Mouse (Mus musculus) limb, embryonic 10.5 days (tissue): ENCODE data around the gene Fstl3. TPM values are rescaled to one million over a fixed set of nuclear protein-coding genes. Genes with fewer than 3 reads are reported as not detected.
A peak's percentile ranks its signal among the peaks of the same experiment; 100 is the strongest.

ENCODE experiments used
- DNase-seq: peaks from one replicate; pipeline ENCODE4 v3.0.0-alpha.2; 2017; ENCODE audit warnings: low spot score
- H3K27ac ChIP-seq: fragments of 300-500 bp; sonication (generic); 2 replicates; pipeline ENCODE4 v1.5.1; 2016; ENCODE audit warnings: mild to moderate bottlenecking
- H3K27me3 ChIP-seq: fragments of 300-500 bp; sonication (generic); 2 replicates; pipeline ENCODE4 v1.6.1; 2016; ENCODE audit warnings: low read depth, mild to moderate bottlenecking; ENCODE audit not compliant: poor library complexity, severe bottlenecking
- H3K36me3 ChIP-seq: fragments of 300-500 bp; sonication (generic); 2 replicates; pipeline ENCODE4 v1.6.1; 2016; ENCODE audit warnings: mild to moderate bottlenecking, moderate library complexity
- H3K4me1 ChIP-seq: fragments of 300-500 bp; sonication (generic); 2 replicates; pipeline ENCODE4 v1.6.1; 2016
- H3K4me3 ChIP-seq: fragments of 300-500 bp; sonication (generic); 2 replicates; pipeline ENCODE4 v1.5.1; 2016; ENCODE audit warnings: mild to moderate bottlenecking, moderate library complexity
- H3K9me3 ChIP-seq: fragments of 300-500 bp; sonication (generic); replicated peaks from 2 replicates; pipeline ENCODE4 v1.6.1; 2016; ENCODE audit warnings: mild to moderate bottlenecking
- WGBS: fragments of 180-500 bp; shearing (Covaris S2); methylation state at CpG from one replicate; pipeline ENCODE4 v1.1.7; 2016; 5-methylcytosine and 5-hydroxymethylcytosine counted together
- polyA plus RNA-seq: library from polyadenylated mRNA; unstranded; fragments of >200 nt; fragmentation: Nextera tagmentation; extraction: Ambion mirVana; gene quantifications from 2 replicates; pipeline ENCODE4 v1.2.1, GENCODE M21; 2016

Fstl3 gene
- polyA plus RNA-seq, 1 experiment from 2014 or later = 1.8 TPM

DNA sequence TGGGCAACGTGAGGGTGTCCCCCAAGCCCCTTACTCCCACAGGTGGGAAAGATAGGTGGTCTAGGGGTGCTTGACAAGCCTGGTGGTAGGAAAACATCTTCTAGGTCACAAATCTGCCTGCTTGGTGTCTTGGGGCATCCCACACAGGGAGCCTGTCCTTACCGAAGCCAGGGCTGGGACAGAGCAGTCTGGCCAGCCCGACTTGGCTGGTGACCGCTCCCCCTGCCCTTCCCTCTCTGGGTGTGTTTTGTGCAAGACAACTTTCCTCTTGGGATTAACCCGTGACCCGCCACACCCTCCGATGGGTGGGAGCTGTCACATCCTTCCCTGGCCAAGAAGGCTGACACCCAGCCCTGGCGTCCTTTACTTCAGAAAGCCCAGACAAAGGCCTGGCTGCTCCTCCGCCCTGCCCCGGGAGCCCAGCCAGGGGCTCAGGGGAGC is 17.4 kb downstream of the Fstl3 start:
- H3K4me3 ChIP-seq = peak overlapping the region; percentile 92
- H3K4me1 ChIP-seq = peaks cover 38% of the 10 kb centered on the region
- no peaks in the 10 kb centered on the region for H3K9me3 ChIP-seq
- peaks cover 15% of the 10 kb centered on the region for H3K36me3 ChIP-seq
- no peaks in the 10 kb centered on the region for H3K27me3 ChIP-seq
- WGBS = 8% methylated on average over 10 of the region's 10 CpGs
- peak; percentile 65 for DNase-seq
- peak overlapping the region; percentile 96 for H3K27ac ChIP-seq

- no peak overlapping the region for H3K4me3 ChIP-seq
- no peaks in the 10 kb centered on the region for H3K27me3 ChIP-seq
- WGBS = 96% methylated on average over 3 of the region's 3 CpGs
- peaks cover 43% of the 10 kb centered on the region for H3K4me1 ChIP-seq
- DNase-seq = no peak
- H3K27ac ChIP-seq = no peak overlapping the region
- no peaks in the 10 kb centered on the region for H3K9me3 ChIP-seq
- peaks cover 29% of the 10 kb centered on the region for H3K36me3 ChIP-seq
These were observed 18.8 kb downstream of the Fstl3 start for GRCm38 (mm10) chr10:79795905-79796304.

GRCm38 (mm10) chr10:79797326-79797725 is 20.3 kb downstream of the Fstl3 start:
- peak overlapping the region; percentile 5; the same call in 1 of the 2 replicates for H3K27ac ChIP-seq
- H3K27me3 ChIP-seq = no peaks in the 10 kb centered on the region
- H3K4me3 ChIP-seq = peak overlapping the region; percentile 3; the same call in 1 of the 2 replicates
- peaks cover 56% of the 10 kb centered on the region for H3K4me1 ChIP-seq
- no peak for DNase-seq
- 29% methylated on average over 15 of the region's 15 CpGs for WGBS
- no peaks in the 10 kb centered on the region for H3K9me3 ChIP-seq
- peaks cover 30% of the 10 kb centered on the region for H3K36me3 ChIP-seq

GRCm38 (mm10) chr10:79798289-79798928 is 21.3 kb downstream of the Fstl3 start:
- H3K27me3 ChIP-seq = no peaks in the 10 kb centered on the region
- no peak overlapping the region for H3K27ac ChIP-seq
- H3K9me3 ChIP-seq = no peaks in the 10 kb centered on the region
- DNase-seq = no peak
- peaks cover 62% of the 10 kb centered on the region for H3K4me1 ChIP-seq
- WGBS = 90% methylated on average over 12 of the region's 12 CpGs
- H3K36me3 ChIP-seq = peaks cover 30% of the 10 kb centered on the region
- H3K4me3 ChIP-seq = no peak overlapping the region

DNA sequence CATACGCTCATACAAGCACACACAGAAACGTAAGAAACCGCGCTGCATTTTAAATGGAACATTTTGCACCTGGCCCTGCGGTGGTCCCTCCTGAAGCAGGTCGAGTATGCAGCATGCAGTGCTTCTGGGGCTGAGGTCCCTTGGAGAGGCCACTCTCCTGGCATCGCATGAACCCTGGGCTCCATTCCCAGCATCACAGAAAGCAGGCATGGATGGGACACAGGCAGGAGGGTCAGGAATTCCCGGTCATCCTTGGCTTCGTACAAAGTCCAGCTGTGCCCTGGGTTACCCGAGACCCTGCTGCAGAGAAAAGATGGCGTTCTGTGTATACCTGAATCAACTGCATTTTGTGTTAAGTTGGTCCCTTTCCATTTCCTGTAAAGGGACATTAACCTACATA is 23.4 kb downstream of the Fstl3 start:
- Histone ChIP-seq H3K27ac (0 out of 2 replicates have a peak overlapping the region, but pooled peaks have one; percentile 25), H3K36me3 (peaks cover 33% of the 10 kb centered on the region), H3K4me1 (peaks cover 66% of the 10 kb centered on the region), H3K4me3 (no peak overlapping the region), H3K9me3 (no peaks in the 10 kb centered on the region), H3K27me3 (no peaks in the 10 kb centered on the region)
- DNase-seq = no peak
- 89% methylated on average over 11 of the region's 11 CpGs for WGBS

DNA sequence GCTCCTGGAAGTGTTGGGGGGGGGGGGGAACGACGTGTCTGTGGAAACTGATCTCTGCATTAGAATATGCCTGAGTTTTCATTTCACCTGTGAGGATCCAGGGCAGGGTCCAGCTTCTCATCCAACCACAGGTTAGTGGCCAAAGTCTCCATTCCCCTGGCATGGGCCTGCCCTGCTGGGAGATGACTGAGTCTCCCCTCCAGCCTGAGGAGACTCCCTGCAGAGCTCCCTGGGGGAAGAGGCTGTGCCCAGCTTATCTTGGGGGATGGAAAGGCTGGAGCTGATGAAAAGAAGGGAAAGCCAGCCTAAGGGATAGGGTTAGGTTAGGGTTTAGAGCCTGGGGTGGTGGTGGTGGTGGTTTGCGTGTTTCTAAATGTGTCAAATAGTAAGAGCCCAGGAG is 24.8 kb downstream of the Fstl3 start:
- peaks cover 30% of the 10 kb centered on the region for H3K36me3 ChIP-seq
- peak overlapping the region; percentile 77 for H3K27ac ChIP-seq
- H3K4me1 ChIP-seq = peaks cover 76% of the 10 kb centered on the region
- no peak overlapping the region; the same call in 1 of the 2 replicates for H3K4me3 ChIP-seq
- no peak for DNase-seq
- WGBS = 24% methylated on average over 3 of the region's 3 CpGs
- no peaks in the 10 kb centered on the region for H3K27me3 ChIP-seq
- H3K9me3 ChIP-seq = no peaks in the 10 kb centered on the region

DNA sequence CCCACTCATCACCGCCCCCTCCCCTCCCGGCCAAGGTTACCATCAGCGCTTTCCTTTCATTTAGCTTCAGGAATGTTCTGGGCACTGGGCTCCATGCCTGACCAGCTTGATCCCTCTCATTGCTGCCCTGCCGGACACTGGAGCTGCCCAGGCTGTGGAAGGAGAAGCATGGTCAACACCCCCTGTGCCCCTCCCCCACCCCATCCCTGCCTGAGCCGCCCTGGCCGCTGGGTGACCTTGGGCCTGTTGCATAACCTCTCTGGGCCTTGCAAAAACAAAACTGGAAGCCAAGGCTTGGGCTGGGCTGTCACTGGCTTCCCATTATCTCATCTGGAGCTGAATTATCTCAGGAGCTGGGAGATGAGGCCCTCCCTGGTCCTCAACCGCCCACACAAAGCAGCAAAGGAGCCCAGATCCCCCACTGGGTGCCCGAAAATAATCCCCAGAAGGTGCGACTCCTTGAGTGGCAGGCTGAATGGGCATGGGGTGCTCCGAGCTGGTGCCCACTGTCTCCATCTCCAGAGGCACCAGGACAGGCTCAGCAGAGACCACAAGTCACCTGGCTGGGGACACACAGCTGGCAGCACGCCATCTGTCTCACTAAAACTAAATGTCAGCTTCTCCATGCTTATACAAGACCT is 25.4 kb downstream of the Fstl3 start:
- Histone ChIP-seq H3K4me3 (no peak overlapping the region; the same call in 1 of the 2 replicates), H3K9me3 (no peaks in the 10 kb centered on the region), H3K4me1 (peaks cover 76% of the 10 kb centered on the region), H3K27ac (peak overlapping the region; percentile 77), H3K27me3 (no peaks in the 10 kb centered on the region), H3K36me3 (peaks cover 36% of the 10 kb centered on the region)
- no peak for DNase-seq
- 52% methylated on average over 11 of the region's 11 CpGs for WGBS

GRCm38 (mm10) chr10:79803716-79804323 is 26.7 kb downstream of the Fstl3 start:
- WGBS = 11% methylated on average over 29 of the region's 29 CpGs
- no peaks in the 10 kb centered on the region for H3K9me3 ChIP-seq

GRCm38 (mm10) chr10:79805636-79806035 is 28.6 kb downstream of the Fstl3 start:
- peak overlapping the region; percentile 77; the same call in 1 of the 2 replicates for H3K27ac ChIP-seq
- peaks cover 66% of the 10 kb centered on the region for H3K4me1 ChIP-seq
- H3K36me3 ChIP-seq = peaks cover 47% of the 10 kb centered on the region
- H3K27me3 ChIP-seq = no peaks in the 10 kb centered on the region
- no peak for DNase-seq
- H3K4me3 ChIP-seq = peak overlapping the region; percentile 21; the same call in 1 of the 2 replicates
- 49% methylated on average over 11 of the region's 11 CpGs for WGBS
- H3K9me3 ChIP-seq = no peaks in the 10 kb centered on the region

More at GRCm38 (mm10) chr10:79803716-79804323, 26.7 kb downstream of the Fstl3 start:
- Histone ChIP-seq H3K4me3 (peak overlapping the region; percentile 44), H3K36me3 (peaks cover 46% of the 10 kb centered on the region), H3K4me1 (peaks cover 70% of the 10 kb centered on the region), H3K27me3 (no peaks in the 10 kb centered on the region), H3K27ac (peak overlapping the region; percentile 77)
- DNase-seq = peak; percentile 95

DNA sequence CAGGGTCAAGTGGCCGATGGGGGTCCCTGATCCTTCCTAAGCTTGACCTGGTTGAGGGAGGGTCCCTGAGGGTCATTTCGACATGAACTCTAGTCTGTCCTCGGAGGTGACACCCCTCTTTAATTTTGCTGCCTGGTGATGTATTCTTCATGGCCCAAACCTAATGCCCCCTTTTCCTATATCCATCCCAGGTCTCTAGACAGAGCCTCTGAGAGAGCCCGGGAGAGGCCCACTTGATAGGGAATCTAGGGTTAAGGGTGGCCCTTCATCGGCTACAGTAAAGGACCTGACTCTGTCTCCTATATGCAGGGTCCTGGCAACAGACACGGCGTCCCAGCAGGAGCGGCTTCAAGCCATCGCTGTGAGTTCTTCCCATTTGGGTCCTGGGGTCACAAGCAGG is 29.3 kb downstream of the Fstl3 start:
- peaks cover 50% of the 10 kb centered on the region for H3K36me3 ChIP-seq
- no peak for DNase-seq
- peak overlapping the region; percentile 77; the same call in 1 of the 2 replicates for H3K27ac ChIP-seq
- H3K9me3 ChIP-seq = no peaks in the 10 kb centered on the region
- 90% methylated on average over 9 of the region's 9 CpGs for WGBS
- H3K4me3 ChIP-seq = no peak overlapping the region
- H3K27me3 ChIP-seq = no peaks in the 10 kb centered on the region
- peaks cover 62% of the 10 kb centered on the region for H3K4me1 ChIP-seq

DNA sequence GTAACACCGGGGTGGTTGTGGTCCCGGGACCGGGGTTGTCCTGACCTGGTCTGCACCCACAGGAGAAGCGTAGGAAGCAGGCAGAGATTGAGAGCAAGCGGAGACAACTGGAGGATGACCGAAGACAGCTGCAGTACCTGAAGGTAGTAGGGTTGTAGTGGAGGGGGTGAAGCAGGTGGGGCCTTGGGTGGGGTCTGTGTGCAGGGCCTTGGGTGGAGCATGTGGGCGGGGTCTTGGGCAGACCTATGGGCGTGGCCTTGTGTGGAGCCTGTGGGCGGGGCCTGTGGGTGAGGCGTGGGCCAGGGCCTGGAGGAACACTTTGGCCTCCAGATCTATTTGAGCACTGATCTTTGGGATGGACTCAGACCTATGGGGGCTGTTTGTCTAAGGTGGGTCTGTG is 29.9 kb downstream of the Fstl3 start:
- Histone ChIP-seq H3K4me3 (0 out of 2 replicates have a peak overlapping the region, but pooled peaks have one; percentile 11), H3K4me1 (peaks cover 55% of the 10 kb centered on the region), H3K36me3 (peaks cover 56% of the 10 kb centered on the region), H3K27me3 (no peaks in the 10 kb centered on the region), H3K9me3 (no peaks in the 10 kb centered on the region), H3K27ac (peak overlapping the region; percentile 77)
- no peak for DNase-seq
- WGBS = 86% methylated on average over 10 of the region's 10 CpGs

GRCm38 (mm10) chr10:79807826-79808225 is 30.8 kb downstream of the Fstl3 start:
- H3K4me3 ChIP-seq = 0 out of 2 replicates have a peak overlapping the region, but pooled peaks have one; percentile 4
- H3K36me3 ChIP-seq = peaks cover 64% of the 10 kb centered on the region
- H3K27ac ChIP-seq = peak overlapping the region; percentile 77; the same call in 1 of the 2 replicates
- 63% methylated on average over 11 of the region's 11 CpGs for WGBS
- no peaks in the 10 kb centered on the region for H3K9me3 ChIP-seq
- no peaks in the 10 kb centered on the region for H3K27me3 ChIP-seq
- peaks cover 47% of the 10 kb centered on the region for H3K4me1 ChIP-seq
- DNase-seq = no peak

DNA sequence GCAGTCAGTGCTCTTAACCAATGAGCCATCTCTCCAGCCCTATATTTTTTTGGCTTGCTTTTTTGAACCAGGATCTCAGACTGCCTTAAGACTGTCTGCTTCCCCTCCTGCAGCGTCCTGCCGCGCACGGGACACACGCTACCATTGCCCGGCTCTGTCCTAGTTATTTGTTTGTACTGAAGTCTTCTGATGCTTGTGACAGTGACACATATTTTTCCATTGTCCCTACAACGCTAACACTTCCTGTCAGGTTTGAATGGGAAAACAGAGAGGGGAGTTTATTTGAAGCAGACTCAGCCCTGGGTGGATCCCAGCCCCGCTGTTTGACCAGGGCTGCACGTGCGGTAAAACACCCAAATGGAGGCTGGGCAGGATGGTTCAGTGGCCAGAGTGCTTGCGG is 31.7 kb downstream of the Fstl3 start:
- Histone ChIP-seq H3K9me3 (no peaks in the 10 kb centered on the region), H3K27ac (no peak overlapping the region), H3K4me3 (no peak overlapping the region), H3K27me3 (no peaks in the 10 kb centered on the region), H3K4me1 (peaks cover 38% of the 10 kb centered on the region), H3K36me3 (peaks cover 67% of the 10 kb centered on the region)
- WGBS = 92% methylated on average over 11 of the region's 11 CpGs
- no peak for DNase-seq
